Mouse (Mus musculus) embryonic facial prominence, embryonic 13.5 days (tissue): ENCODE measurements around the gene Msrb1. TPM values are rescaled to one million over a fixed set of nuclear protein-coding genes. Genes with fewer than 3 reads are reported as not detected.

Source experiments
- ATAC-seq: fragments of 200-750 bp; cut with Nextera tagmentation; 2 replicates; pipeline ENCODE4 v1.8.0; 2017; ENCODE audit warnings: low read depth; ENCODE audit not compliant: insufficient number of reproducible peaks, insufficient read depth, low FRiP score, low TSS enrichment
- H3K27ac ChIP-seq: fragments of 300-500 bp; sonication (generic); 2 replicates; pipeline ENCODE4 v1.5.1; 2015; ENCODE audit warnings: moderate library complexity, mild to moderate bottlenecking, inconsistent platforms
- H3K27me3 ChIP-seq: fragments of 300-500 bp; sonication (generic); 2 replicates; pipeline ENCODE4 v1.6.1; 2015; ENCODE audit warnings: mild to moderate bottlenecking, inconsistent platforms
- H3K36me3 ChIP-seq: fragments of 300-500 bp; sonication (generic); 2 replicates; pipeline ENCODE4 v1.6.1; 2015; ENCODE audit warnings: mild to moderate bottlenecking, inconsistent platforms
- H3K4me1 ChIP-seq: fragments of 300-500 bp; sonication (generic); 2 replicates; pipeline ENCODE4 v1.6.1; 2015; ENCODE audit warnings: inconsistent platforms
- H3K4me2 ChIP-seq: fragments of 300-500 bp; sonication (generic); 2 replicates; pipeline ENCODE4 v1.6.1; 2015; ENCODE audit warnings: moderate library complexity, mild to moderate bottlenecking, inconsistent platforms
- H3K4me3 ChIP-seq: fragments of 300-500 bp; sonication (generic); 2 replicates; pipeline ENCODE4 v1.5.1; 2015; ENCODE audit warnings: mild to moderate bottlenecking, inconsistent platforms
- H3K9ac ChIP-seq: fragments of 300-500 bp; sonication (generic); 2 replicates; pipeline ENCODE4 v1.6.1; 2015; ENCODE audit warnings: mild to moderate bottlenecking, inconsistent platforms
- H3K9me3 ChIP-seq: fragments of 300-500 bp; sonication (generic); 2 replicates; pipeline ENCODE4 v1.6.1; 2016; ENCODE audit warnings: inconsistent platforms
- WGBS: fragments of 180-500 bp; shearing (Covaris S2); methylation state at CpG from one replicate; pipeline ENCODE4 v1.1.7; 2015; ENCODE audit warnings: mixed read lengths; 5-methylcytosine and 5-hydroxymethylcytosine counted together
- polyA plus RNA-seq: library from polyadenylated mRNA; unstranded; fragments of >200 nt; fragmentation: Nextera tagmentation; extraction: Ambion mirVana; gene quantifications from 2 replicates; pipeline ENCODE4 v1.2.1, GENCODE M21; 2015

The Msrb1 gene
- 27.8 and 27.9 TPM in 2 replicates for polyA plus RNA-seq

- Histone ChIP-seq H3K4me1 (peaks cover 17% of the 10 kb centered on the region), H3K27ac (peak within 1 kb of the TSS; percentile 62), H3K4me2 (peak within 1 kb of the TSS; percentile 85), H3K36me3 (peaks cover 18% of the 10 kb centered on the region), H3K9me3 (no peaks in the 10 kb centered on the region), H3K9ac (peak within 1 kb of the TSS; percentile 72), H3K4me3 (peak within 1 kb of the TSS; percentile 59), H3K27me3 (no peaks in the 10 kb centered on the region)
- 2% methylated on average over 29 of the region's 29 CpGs for WGBS
- peak; percentile 93 for ATAC-seq
Observed at GRCm38 (mm10) chr17:24736330-24737051, at the start of gene Msrb1. Gene Msrb1 (plus strand): TSS chr17:24736642.

GRCm38 (mm10) chr17:24687146-24687595 lies 49.3 kb upstream of the Msrb1 start:
- peaks cover 21% of the 10 kb centered on the region for H3K4me1 ChIP-seq
- ATAC-seq, result no peak
- WGBS, result 2% methylated on average over 25 of the region's 25 CpGs
- H3K4me3 ChIP-seq, result peak overlapping the region; percentile 31
- H3K9ac ChIP-seq, result peak overlapping the region; percentile 58
- peak overlapping the region; percentile 55 for H3K4me2 ChIP-seq
- H3K27me3 ChIP-seq, result peaks cover 58% of the 10 kb centered on the region
- peaks cover 5% of the 10 kb centered on the region for H3K36me3 ChIP-seq
- no peaks in the 10 kb centered on the region for H3K9me3 ChIP-seq
- no peak overlapping the region for H3K27ac ChIP-seq

- Histone ChIP-seq H3K4me2 (peak overlapping the region; percentile 55), H3K27ac (no peak overlapping the region), H3K9ac (peak overlapping the region; percentile 58), H3K9me3 (no peaks in the 10 kb centered on the region), H3K27me3 (peaks cover 58% of the 10 kb centered on the region), H3K4me3 (peak overlapping the region; percentile 31), H3K4me1 (peaks cover 21% of the 10 kb centered on the region), H3K36me3 (peaks cover 8% of the 10 kb centered on the region)
- 19% methylated on average over 23 of the region's 23 CpGs for WGBS
- no peak for ATAC-seq
Observed at GRCm38 (mm10) chr17:24687599-24687998, 48.8 kb upstream of the Msrb1 start.

- peak; percentile 41; the same call in 1 of the 2 replicates for ATAC-seq
- Histone ChIP-seq H3K4me3 (peak within 1 kb of the TSS; percentile 51), H3K4me2 (peak within 1 kb of the TSS; percentile 75), H3K4me1 (peaks cover 21% of the 10 kb centered on the region), H3K36me3 (peaks cover 16% of the 10 kb centered on the region), H3K9ac (peak within 1 kb of the TSS; percentile 65), H3K27me3 (peaks cover 58% of the 10 kb centered on the region), H3K9me3 (no peaks in the 10 kb centered on the region), H3K27ac (no peak within 1 kb of the TSS)
- under 1% methylated on average over 50 of the region's 55 CpGs for WGBS
Observed at GRCm38 (mm10) chr17:24689251-24690081, 47.0 kb upstream of the Msrb1 start, which contains the start of gene Syngr3. Gene Syngr3 (minus strand): TSS chr17:24689955.

- WGBS, result 85% methylated on average over 5 of the region's 5 CpGs
Observed at GRCm38 (mm10) chr17:24692385-24692784, 44.1 kb upstream of the Msrb1 start.

GRCm38 (mm10) chr17:24695326-24696010 lies 41.0 kb upstream of the Msrb1 start:
- 6% methylated on average over 51 of the region's 51 CpGs for WGBS
- Histone ChIP-seq H3K4me1 (peaks cover 31% of the 10 kb centered on the region), H3K27ac (peak overlapping the region; percentile 91), H3K4me3 (peak overlapping the region; percentile 82), H3K27me3 (peaks cover 10% of the 10 kb centered on the region), H3K4me2 (peak overlapping the region; percentile 77), H3K9ac (peak overlapping the region; percentile 91), H3K9me3 (no peaks in the 10 kb centered on the region), H3K36me3 (peaks cover 29% of the 10 kb centered on the region)
- ATAC-seq, result no peak

More at GRCm38 (mm10) chr17:24692385-24692784, 44.1 kb upstream of the Msrb1 start:
- Histone ChIP-seq H3K36me3 (peaks cover 16% of the 10 kb centered on the region), H3K4me3 (no peak overlapping the region), H3K9me3 (no peaks in the 10 kb centered on the region), H3K4me2 (no peak overlapping the region), H3K27me3 (peaks cover 41% of the 10 kb centered on the region), H3K27ac (no peak overlapping the region), H3K4me1 (peaks cover 34% of the 10 kb centered on the region), H3K9ac (no peak overlapping the region)
- no peak for ATAC-seq

GRCm38 (mm10) chr17:24696011-24696697 lies 40.3 kb upstream of the Msrb1 start, which contains the start of the genes Gfer and Noxo1:
Gene Gfer (minus strand): TSS chr17:24696156.
Gene Noxo1 (plus strand): TSS chr17:24696234.
- no peaks in the 10 kb centered on the region for H3K9me3 ChIP-seq
- peak within 1 kb of the TSS; percentile 77 for H3K4me2 ChIP-seq
- WGBS, result under 1% methylated on average over 75 of the region's 76 CpGs
- H3K4me1 ChIP-seq, result peaks cover 31% of the 10 kb centered on the region
- H3K36me3 ChIP-seq, result peaks cover 36% of the 10 kb centered on the region
- peaks cover 3% of the 10 kb centered on the region for H3K27me3 ChIP-seq
- H3K4me3 ChIP-seq, result peak within 1 kb of the TSS; percentile 82
- peak within 1 kb of the TSS; percentile 91 for H3K27ac ChIP-seq
- peak within 1 kb of the TSS; percentile 91 for H3K9ac ChIP-seq
- peak; percentile 86 for ATAC-seq

- Histone ChIP-seq H3K4me2 (0 out of 2 replicates have a peak overlapping the region, but pooled peaks have one; percentile 0), H3K4me3 (no peak overlapping the region), H3K27ac (no peak overlapping the region), H3K9me3 (no peaks in the 10 kb centered on the region), H3K36me3 (peaks cover 43% of the 10 kb centered on the region), H3K27me3 (no peaks in the 10 kb centered on the region), H3K9ac (0 out of 2 replicates have a peak overlapping the region, but pooled peaks have one; percentile 21), H3K4me1 (peaks cover 31% of the 10 kb centered on the region)
- 13% methylated on average over 5 of the region's 5 CpGs for WGBS
- no peak for ATAC-seq
Observed at GRCm38 (mm10) chr17:24697985-24698384, 38.5 kb upstream of the Msrb1 start.

GRCm38 (mm10) chr17:24698715-24699114 lies 37.7 kb upstream of the Msrb1 start:
- Histone ChIP-seq H3K27ac (no peak overlapping the region), H3K4me2 (0 out of 2 replicates have a peak overlapping the region, but pooled peaks have one; percentile 0), H3K4me3 (no peak overlapping the region), H3K9ac (0 out of 2 replicates have a peak overlapping the region, but pooled peaks have one; percentile 8), H3K36me3 (peaks cover 41% of the 10 kb centered on the region), H3K9me3 (no peaks in the 10 kb centered on the region), H3K27me3 (no peaks in the 10 kb centered on the region), H3K4me1 (peaks cover 31% of the 10 kb centered on the region)
- ATAC-seq, result no peak
- WGBS, result 69% methylated on average over 9 of the region's 9 CpGs

- WGBS, result 76% methylated on average over 2 of the region's 2 CpGs
- no peak overlapping the region for H3K4me3 ChIP-seq
- H3K9me3 ChIP-seq, result no peaks in the 10 kb centered on the region
- ATAC-seq, result no peak
- no peak overlapping the region for H3K4me2 ChIP-seq
- no peak overlapping the region for H3K27ac ChIP-seq
- H3K9ac ChIP-seq, result no peak overlapping the region; the same call in 1 of the 2 replicates
- peaks cover 49% of the 10 kb centered on the region for H3K36me3 ChIP-seq
- no peaks in the 10 kb centered on the region for H3K27me3 ChIP-seq
- H3K4me1 ChIP-seq, result peaks cover 31% of the 10 kb centered on the region
Observed at GRCm38 (mm10) chr17:24699473-24699872, 37.0 kb upstream of the Msrb1 start.
